12 mouse cellular contexts compared by ENCODE assay signal in genomic region chr1:131972498-131973334, GRCm38 (mm10). TPM values are rescaled to one million over a fixed set of nuclear protein-coding genes. Genes with fewer than 3 reads are reported as not detected.
DNase-seq lines count a peak whose midpoint lies in the region; ATAC-seq and TF ChIP-seq lines count a peak whose summit lies in the region.
"Had no signal": no experiment of that assay in that cellular context is flagged by ENCODE, and none has a peak within 500 bp of the region (broad histone marks: within the 10 kb centered on the region; RNA-seq: fewer than 3 reads in every experiment).

No protein-coding gene starts in this region.

- peak; percentile 1; the same call in 1 of the 2 replicates for ATAC-seq in hindbrain, embryonic 11.5 days (ENCODE audit: low FRiP score)
- no peak for ATAC-seq in hindbrain, postnatal 0 days
- peak; percentile 3; the same call in 1 of the 2 replicates for ATAC-seq in forebrain, embryonic 13.5 days
- ATAC-seq in liver, postnatal 0 days: peak; percentile 19; the same call in 1 of the 2 replicates
- ATAC-seq: CD4-positive, CD25-positive, alpha-beta regulatory T cell, adult 4 months had no signal

- peak overlapping the region; percentile 95 for H3K27ac ChIP-seq in hindbrain, embryonic 11.5 days (ENCODE audit: low read depth, low read length)
- H3K27ac ChIP-seq in hindbrain, postnatal 0 days: no peak overlapping the region
- peak overlapping the region; percentile 81; the same call in 1 of the 2 replicates for H3K27ac ChIP-seq in forebrain, embryonic 13.5 days
- peak overlapping the region; percentile 64 for H3K27ac ChIP-seq in liver, postnatal 0 days (ENCODE audit: low read depth)
- H3K27ac ChIP-seq: limb, embryonic 15.5 days had no signal

- H3K4me3 ChIP-seq in hindbrain, embryonic 11.5 days (ENCODE audit: low read depth, low read length): no peak overlapping the region
- H3K4me3 ChIP-seq in hindbrain, postnatal 0 days (ENCODE audit: low read length): no peak overlapping the region
- H3K4me3 ChIP-seq in forebrain, embryonic 13.5 days: no peak overlapping the region
- H3K4me3 ChIP-seq in liver, postnatal 0 days (ENCODE audit: low read depth, low read length): peak overlapping the region; percentile 17
- H3K4me3 ChIP-seq: limb, embryonic 15.5 days had no signal

- no peaks in the 10 kb centered on the region; the same call in 1 of the 2 replicates for H3K27me3 ChIP-seq in hindbrain, embryonic 11.5 days (ENCODE audit: control insufficient read depth, insufficient read depth, low read length)
- H3K27me3 ChIP-seq in hindbrain, postnatal 0 days (ENCODE audit: insufficient read depth, low read length): no peaks in the 10 kb centered on the region
- H3K27me3 ChIP-seq in forebrain, embryonic 13.5 days: no peaks in the 10 kb centered on the region
- no peaks in the 10 kb centered on the region for H3K27me3 ChIP-seq in liver, postnatal 0 days (ENCODE audit: insufficient read depth, low read length)
- H3K27me3 ChIP-seq: limb, embryonic 15.5 days had no signal

- WGBS in hindbrain, embryonic 11.5 days: 18% methylated on average over 13 of the region's 13 CpGs
- WGBS in hindbrain, postnatal 0 days: 33% methylated on average over 13 of the region's 13 CpGs
- WGBS in forebrain, embryonic 13.5 days: 12% methylated on average over 13 of the region's 13 CpGs
- WGBS in liver, postnatal 0 days (ENCODE audit: insufficient replicate concordance): 47% methylated on average over 13 of the region's 13 CpGs

- no peaks in the 10 kb centered on the region for H3K36me3 ChIP-seq in hindbrain, embryonic 11.5 days (ENCODE audit: control insufficient read depth, insufficient read depth, low read length)
- H3K36me3 ChIP-seq in hindbrain, postnatal 0 days (ENCODE audit: insufficient read depth, low read length): no peaks in the 10 kb centered on the region
- H3K36me3 ChIP-seq in forebrain, embryonic 13.5 days (ENCODE audit: poor library complexity, severe bottlenecking): no peaks in the 10 kb centered on the region
- 0 out of 2 replicates have a peak, but pooled peaks cover 4% of the 10 kb centered on the region for H3K36me3 ChIP-seq in liver, postnatal 0 days (replicated peaks; ENCODE audit: insufficient read depth, low read length)
- H3K36me3 ChIP-seq: limb, embryonic 15.5 days had no signal

- DNase-seq in hindbrain, embryonic 11.5 days (ENCODE audit: low spot score): peak; percentile 39
- DNase-seq in hindbrain, postnatal 0 days (ENCODE audit: low spot score): no peak
- DNase-seq in kidney, postnatal 10 days: peak; percentile 53
- no peak for DNase-seq in liver, postnatal 0 days
- no peak for DNase-seq in ovary, postnatal 10 days (ENCODE audit: low spot score)
- DNase-seq in right cerebral cortex, adult 2 months (ENCODE audit: low spot score in 2 of 2): no peak
- DNase-seq in frontal cortex, adult 2 months (ENCODE audit: extremely low spot score in 1 of 2, low spot score in 1 of 2): no peak
- DNase-seq: gastrocnemius, postnatal 10 days; right cerebral cortex, postnatal 25 days had no signal

- H3K4me1 ChIP-seq in hindbrain, embryonic 11.5 days (replicated peaks; ENCODE audit: control insufficient read depth, insufficient read depth, low read length): peaks cover 37% of the 10 kb centered on the region
- H3K4me1 ChIP-seq in hindbrain, postnatal 0 days (ENCODE audit: insufficient read depth, low read length): 0 out of 2 replicates have a peak, but pooled peaks cover 4% of the 10 kb centered on the region
- H3K4me1 ChIP-seq in forebrain, embryonic 13.5 days: peaks cover 41% of the 10 kb centered on the region
- peaks cover 36% of the 10 kb centered on the region for H3K4me1 ChIP-seq in liver, postnatal 0 days (ENCODE audit: insufficient read depth)

- peak overlapping the region; percentile 30 for H3K4me2 ChIP-seq in hindbrain, embryonic 11.5 days (replicated peaks; ENCODE audit: low read depth, low read length)
- no peak overlapping the region for H3K4me2 ChIP-seq in hindbrain, postnatal 0 days (ENCODE audit: low read depth, low read length)
- peak overlapping the region; percentile 44; the same call in 1 of the 2 replicates for H3K4me2 ChIP-seq in forebrain, embryonic 13.5 days
- peak overlapping the region; percentile 62 for H3K4me2 ChIP-seq in liver, postnatal 0 days (ENCODE audit: low read depth, low read length)
- H3K4me2 ChIP-seq: limb, embryonic 15.5 days had no signal

- TF ChIP-seq CTCF in hindbrain, postnatal 0 days (IDR thresholded peaks at IDR 0.05; ENCODE audit: low read depth): no peak
- no peak for TF ChIP-seq CTCF in liver, postnatal 0 days (IDR thresholded peaks at IDR 0.05; ENCODE audit: low read depth)

- peak overlapping the region; percentile 47 for H3K9ac ChIP-seq in hindbrain, embryonic 11.5 days (ENCODE audit: low read depth, low read length)
- no peak overlapping the region for H3K9ac ChIP-seq in hindbrain, postnatal 0 days (replicated peaks; ENCODE audit: low read length)
- H3K9ac ChIP-seq in forebrain, embryonic 13.5 days: peak overlapping the region; percentile 36; the same call in 1 of the 2 replicates
- peak overlapping the region; percentile 46 for H3K9ac ChIP-seq in liver, postnatal 0 days (replicated peaks)
- H3K9ac ChIP-seq: limb, embryonic 15.5 days had no signal

- TF ChIP-seq EP300 in liver, postnatal 0 days (IDR thresholded peaks at IDR 0.05; ENCODE audit: low read depth): no peak

- no peaks in the 10 kb centered on the region for H3K9me3 ChIP-seq in hindbrain, embryonic 11.5 days (ENCODE audit: control insufficient read depth, low read length)
- H3K9me3 ChIP-seq in hindbrain, postnatal 0 days (ENCODE audit: low read length): no peaks in the 10 kb centered on the region
- H3K9me3 ChIP-seq in forebrain, embryonic 13.5 days (replicated peaks): no peaks in the 10 kb centered on the region
- H3K9me3 ChIP-seq in liver, postnatal 0 days (ENCODE audit: low read length): no peaks in the 10 kb centered on the region
- H3K9me3 ChIP-seq: limb, embryonic 15.5 days had no signal

RNA-seq across cellular contexts. Expression of gene Slc45a3, which starts 9.9 kb away (rescaled TPM):
- polyA plus RNA-seq in hindbrain, embryonic 11.5 days (2014; fragmentation: Nextera tagmentation; extraction: Ambion mirVana): 7.5 and 8.4 TPM in 2 replicates
- 1.3 and 2.0 TPM in 2 replicates for total RNA-seq in hindbrain, postnatal 0 days (2014; rRNA removed)
- 0.28 and 0.37 TPM in 2 replicates for polyA plus RNA-seq in hindbrain, postnatal 0 days (2015; fragmentation: Nextera tagmentation; extraction: Ambion mirVana)
- 2.6 and 2.9 TPM in 2 replicates for polyA plus RNA-seq in forebrain, embryonic 13.5 days (2015; fragmentation: Nextera tagmentation; extraction: Ambion mirVana)
- polyA plus RNA-seq in liver, postnatal 0 days (2015; fragmentation: Nextera tagmentation; extraction: Ambion mirVana): 4.3 and 6.0 TPM in 2 replicates
- polyA plus RNA-seq in frontal cortex, adult 2 months (2012; rRNA removed): 1.4 and 2.0 TPM in 2 replicates

RNA-seq across cellular contexts. Expression of gene Elk4, which starts 34.7 kb away (rescaled TPM):
- polyA plus RNA-seq in hindbrain, embryonic 11.5 days (2014; fragmentation: Nextera tagmentation; extraction: Ambion mirVana): 21.1 and 22.6 TPM in 2 replicates
- total RNA-seq in hindbrain, postnatal 0 days (2014; rRNA removed): 18.8 and 22.4 TPM in 2 replicates
- 8.0 and 8.2 TPM in 2 replicates for polyA plus RNA-seq in hindbrain, postnatal 0 days (2015; fragmentation: Nextera tagmentation; extraction: Ambion mirVana)
- 13.1 and 13.2 TPM in 2 replicates for polyA plus RNA-seq in forebrain, embryonic 13.5 days (2015; fragmentation: Nextera tagmentation; extraction: Ambion mirVana)
- polyA plus RNA-seq in liver, postnatal 0 days (2015; fragmentation: Nextera tagmentation; extraction: Ambion mirVana): 10.7 and 14.6 TPM in 2 replicates
- 22.7 and 23.2 TPM in 2 replicates for polyA plus RNA-seq in frontal cortex, adult 2 months (2012; rRNA removed)

Comparison
In these comparisons a context has a peak if more than half of its experiments do, and no peak if none do; other contexts are left out.
1. DNase-seq: peak in hindbrain, embryonic 11.5 days (single experiment) and kidney, postnatal 10 days (single experiment); none in hindbrain, postnatal 0 days (single experiment), liver, postnatal 0 days (single experiment), ovary, postnatal 10 days (single experiment), right cerebral cortex, adult 2 months (0 of 2) and frontal cortex, adult 2 months (0 of 2).